Mouse (Mus musculus) midbrain, embryonic 13.5 days (tissue): ENCODE data around the gene Lsm5. TPM values are rescaled to one million over a fixed set of nuclear protein-coding genes. Genes with fewer than 3 reads are reported as not detected.

ENCODE experiments used
- ATAC-seq: fragments of 200-750 bp; cut with Nextera tagmentation; 2 replicates; pipeline ENCODE4 v1.8.0; 2017; ENCODE audit warnings: mild to moderate bottlenecking, moderate TSS enrichment, moderate library complexity
- H3K27ac ChIP-seq: fragments of 300-500 bp; sonication (generic); 2 replicates; pipeline ENCODE4 v1.5.1; 2015; ENCODE audit warnings: inconsistent platforms, mild to moderate bottlenecking, moderate library complexity
- H3K27me3 ChIP-seq: fragments of 300-500 bp; sonication (generic); 2 replicates; pipeline ENCODE4 v1.6.1; 2015; ENCODE audit warnings: mild to moderate bottlenecking, inconsistent platforms
- H3K36me3 ChIP-seq: fragments of 300-500 bp; sonication (generic); 2 replicates; pipeline ENCODE4 v1.6.1; 2015; ENCODE audit warnings: mild to moderate bottlenecking, inconsistent platforms
- H3K4me1 ChIP-seq: fragments of 300-500 bp; sonication (generic); replicated peaks from 2 replicates; pipeline ENCODE4 v1.6.1; 2015; ENCODE audit warnings: inconsistent platforms
- H3K4me2 ChIP-seq: fragments of 300-500 bp; sonication (generic); replicated peaks from 2 replicates; pipeline ENCODE4 v1.6.1; 2015; ENCODE audit warnings: moderate library complexity, mild to moderate bottlenecking, inconsistent platforms
- H3K4me3 ChIP-seq: fragments of 300-500 bp; sonication (generic); replicated peaks from 2 replicates; pipeline ENCODE4 v1.5.1; 2015; ENCODE audit warnings: mild to moderate bottlenecking, inconsistent platforms
- H3K9ac ChIP-seq: fragments of 300-500 bp; sonication (generic); replicated peaks from 2 replicates; pipeline ENCODE4 v1.6.1; 2015; ENCODE audit warnings: mild to moderate bottlenecking, inconsistent platforms
- H3K9me3 ChIP-seq: fragments of 300-500 bp; sonication (generic); 2 replicates; pipeline ENCODE4 v1.6.1; 2016; ENCODE audit warnings: mild to moderate bottlenecking, inconsistent platforms
- WGBS: fragments of 180-500 bp; shearing (Covaris S2); methylation state at CpG from one replicate; pipeline ENCODE4 v1.1.7; 2015; 5-methylcytosine and 5-hydroxymethylcytosine counted together
- polyA plus RNA-seq: library from polyadenylated mRNA; unstranded; fragments of >200 nt; fragmentation: Nextera tagmentation; extraction: Ambion mirVana; gene quantifications from 2 replicates; pipeline ENCODE4 v1.2.1, GENCODE M21; 2015

Gene Lsm5
- 108 and 121 TPM in 2 replicates for polyA plus RNA-seq

DNA sequence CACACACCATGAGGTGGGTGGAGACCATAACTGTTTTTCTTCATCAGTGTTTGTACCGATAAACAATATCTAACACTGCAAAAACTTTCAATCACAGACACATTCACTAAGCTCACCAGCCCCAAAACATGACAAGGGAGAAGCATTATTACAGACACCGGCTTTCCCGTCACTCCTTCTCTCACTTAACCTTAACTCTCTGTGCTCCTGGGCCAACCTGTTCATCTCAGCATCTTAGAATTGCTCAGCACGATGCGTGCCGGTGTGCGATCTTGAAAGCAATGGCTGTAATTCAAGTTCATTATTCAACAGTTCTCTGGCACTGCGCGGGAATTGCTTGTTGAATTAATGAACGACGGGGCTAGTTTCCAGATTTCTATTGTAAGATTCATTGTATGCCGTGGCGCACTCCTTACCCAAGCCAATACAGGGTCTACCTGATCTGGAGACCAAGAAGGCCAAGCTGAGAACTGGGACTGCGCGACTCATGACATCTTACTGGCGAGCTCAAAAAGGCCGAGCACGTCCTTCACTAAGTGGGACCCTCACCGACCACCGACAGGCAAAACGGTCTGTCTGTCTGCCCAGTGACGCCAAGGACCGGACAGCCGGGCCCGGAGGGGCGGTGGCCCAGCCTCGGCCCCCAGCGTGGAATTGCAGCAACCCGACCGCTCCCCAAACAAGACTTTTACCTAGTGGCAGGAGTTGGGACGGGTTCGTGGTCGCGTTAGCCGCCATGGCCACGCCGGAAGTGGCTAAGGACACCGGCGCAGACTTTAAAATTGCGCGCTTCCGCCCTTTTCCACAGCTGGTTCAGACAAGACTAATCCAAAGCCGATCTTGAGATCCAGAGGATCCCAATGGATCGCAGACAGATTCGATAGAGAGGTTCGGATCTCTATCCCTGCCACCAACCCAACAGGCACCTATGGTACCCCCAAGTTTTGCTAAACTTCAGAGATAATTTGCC, at the start of gene Lsm5:
Gene Lsm5 (minus strand): TSS at position 780 of the 970 bp plus-strand sequence.
- Histone ChIP-seq H3K9me3 (0 out of 2 replicates have a peak, but pooled peaks cover 3% of the 10 kb centered on the region), H3K36me3 (no peaks in the 10 kb centered on the region), H3K9ac (peak within 1 kb of the TSS; percentile 70), H3K4me2 (peak within 1 kb of the TSS; percentile 80), H3K27me3 (no peaks in the 10 kb centered on the region), H3K4me3 (peak within 1 kb of the TSS; percentile 64), H3K27ac (peak within 1 kb of the TSS; percentile 14; the same call in 1 of the 2 replicates), H3K4me1 (peaks cover 7% of the 10 kb centered on the region)
- peak; percentile 95 for ATAC-seq
- under 1% methylated on average over 46 of the region's 46 CpGs for WGBS

DNA sequence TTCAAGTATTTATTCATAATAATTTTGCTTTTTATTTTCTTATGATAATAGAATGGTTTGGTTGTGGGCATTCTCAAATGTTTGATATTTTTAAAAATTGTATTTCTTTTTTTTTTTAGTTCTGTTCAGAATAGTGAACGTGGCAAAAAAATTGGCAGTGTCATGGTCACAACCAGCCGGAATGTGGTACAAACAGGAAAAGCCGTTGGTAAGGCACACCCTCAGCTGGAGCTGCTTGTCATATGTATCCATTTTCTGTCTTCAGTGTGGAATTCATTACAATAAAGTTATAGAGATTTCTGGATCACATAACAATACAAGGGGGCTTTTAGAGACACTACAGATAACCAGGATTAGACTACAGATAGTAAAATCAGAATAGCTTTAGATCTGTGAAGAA, 49.2 kb upstream of the Lsm5 start:
- H3K36me3 ChIP-seq: peaks cover 58% of the 10 kb centered on the region
- no peak overlapping the region for H3K4me3 ChIP-seq
- 93% methylated on average over 3 of the region's 3 CpGs for WGBS
- no peak for ATAC-seq
- no peak overlapping the region for H3K4me2 ChIP-seq
- no peak overlapping the region for H3K27ac ChIP-seq
- H3K4me1 ChIP-seq: no peaks in the 10 kb centered on the region
- no peaks in the 10 kb centered on the region for H3K27me3 ChIP-seq
- no peaks in the 10 kb centered on the region for H3K9me3 ChIP-seq
- H3K9ac ChIP-seq: no peak overlapping the region

DNA sequence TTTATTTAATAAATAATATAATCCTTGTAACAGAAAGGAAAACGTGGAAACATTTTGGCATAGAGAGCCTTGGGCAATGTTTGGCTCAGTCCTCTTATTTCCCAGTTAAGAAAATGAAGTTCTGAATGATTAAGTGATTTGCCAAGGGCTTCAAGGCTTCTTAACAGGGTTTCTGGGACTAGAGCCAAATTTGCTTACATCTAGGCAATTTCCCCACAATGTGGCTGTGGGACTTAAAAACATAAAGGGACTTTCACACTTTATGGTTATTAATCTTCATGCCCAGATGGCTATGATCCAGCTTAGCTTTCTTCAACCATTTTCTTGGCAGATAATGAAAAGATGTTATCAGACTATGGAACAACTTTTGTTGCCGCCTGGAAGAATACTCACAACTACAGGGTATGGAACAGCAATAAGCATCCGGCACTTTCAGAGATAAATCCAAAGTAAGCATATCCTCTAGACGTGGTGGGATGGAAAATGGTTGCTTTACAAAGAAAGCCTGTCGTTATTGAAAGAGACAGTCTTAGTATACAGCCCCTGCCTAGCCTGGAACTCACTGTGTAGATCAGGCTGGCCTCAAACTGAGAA, 41.5 kb upstream of the Lsm5 start:
- no peaks in the 10 kb centered on the region for H3K4me1 ChIP-seq
- H3K36me3 ChIP-seq: peaks cover 34% of the 10 kb centered on the region
- H3K4me3 ChIP-seq: no peak overlapping the region
- H3K27ac ChIP-seq: no peak overlapping the region
- H3K9ac ChIP-seq: no peak overlapping the region
- no peak overlapping the region for H3K4me2 ChIP-seq
- no peaks in the 10 kb centered on the region for H3K27me3 ChIP-seq
- 0 out of 2 replicates have a peak, but pooled peaks have one; percentile 30 for ATAC-seq
- WGBS: 73% methylated on average over 5 of the region's 5 CpGs
- H3K9me3 ChIP-seq: no peaks in the 10 kb centered on the region

DNA sequence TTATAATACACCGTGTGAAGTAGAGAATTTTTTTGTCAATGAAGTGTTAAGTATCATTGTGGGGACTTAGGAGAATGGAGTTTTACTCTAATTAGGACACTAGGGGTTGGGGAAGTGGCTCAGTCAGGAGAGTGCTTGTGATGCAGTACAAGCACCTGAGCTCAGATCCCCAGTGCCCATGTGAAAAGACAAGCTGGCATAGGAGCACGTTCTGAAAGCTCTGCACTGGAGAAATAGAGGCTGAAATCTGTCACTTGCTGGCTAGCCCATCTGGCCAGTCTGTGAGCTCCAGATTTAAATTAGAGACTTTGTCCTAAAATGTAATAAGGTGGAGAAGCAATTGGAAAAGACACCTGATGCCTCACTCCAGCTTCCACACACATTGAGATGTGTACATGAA, 28.0 kb upstream of the Lsm5 start:
- WGBS: 74% methylated on average over 2 of the region's 2 CpGs
- H3K4me3 ChIP-seq: no peak overlapping the region

DNA sequence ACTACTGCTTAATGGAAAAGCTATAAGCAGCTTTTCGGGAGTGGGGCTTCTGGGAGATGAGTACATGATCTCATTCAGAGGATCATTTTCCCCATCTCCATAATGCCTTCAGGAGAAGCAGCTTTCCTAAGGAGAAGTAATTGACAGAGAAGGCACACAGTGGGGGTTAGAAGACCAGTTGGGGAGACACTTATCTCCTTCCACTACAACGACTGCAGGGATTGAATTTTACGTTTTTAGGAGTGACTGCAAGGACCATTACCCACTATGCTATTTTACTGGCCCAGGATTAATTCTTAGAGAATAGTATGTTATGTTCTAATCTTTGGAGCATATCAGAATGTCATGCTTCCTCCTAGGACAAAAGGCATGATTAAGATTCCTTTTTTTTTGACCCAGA, 16.4 kb upstream of the Lsm5 start:
- Histone ChIP-seq H3K4me1 (peaks cover 17% of the 10 kb centered on the region), H3K9ac (no peak overlapping the region), H3K27me3 (no peaks in the 10 kb centered on the region), H3K36me3 (peaks cover 16% of the 10 kb centered on the region), H3K27ac (0 out of 2 replicates have a peak overlapping the region, but pooled peaks have one; percentile 35), H3K4me3 (no peak overlapping the region), H3K9me3 (no peaks in the 10 kb centered on the region), H3K4me2 (no peak overlapping the region)
- 55% methylated on average over 3 of the region's 3 CpGs for whole genome bisulfite sequencing
- no peak for ATAC-seq

More for the DNA sequence above, 28.0 kb upstream of the Lsm5 start:
- H3K4me1 ChIP-seq: no peaks in the 10 kb centered on the region
- 0 out of 2 replicates have a peak, but pooled peaks have one; percentile 24 for ATAC-seq
- peaks cover 70% of the 10 kb centered on the region for H3K36me3 ChIP-seq
- no peaks in the 10 kb centered on the region for H3K9me3 ChIP-seq
- no peak overlapping the region for H3K9ac ChIP-seq
- no peaks in the 10 kb centered on the region for H3K27me3 ChIP-seq
- H3K27ac ChIP-seq: no peak overlapping the region
- H3K4me2 ChIP-seq: no peak overlapping the region

DNA sequence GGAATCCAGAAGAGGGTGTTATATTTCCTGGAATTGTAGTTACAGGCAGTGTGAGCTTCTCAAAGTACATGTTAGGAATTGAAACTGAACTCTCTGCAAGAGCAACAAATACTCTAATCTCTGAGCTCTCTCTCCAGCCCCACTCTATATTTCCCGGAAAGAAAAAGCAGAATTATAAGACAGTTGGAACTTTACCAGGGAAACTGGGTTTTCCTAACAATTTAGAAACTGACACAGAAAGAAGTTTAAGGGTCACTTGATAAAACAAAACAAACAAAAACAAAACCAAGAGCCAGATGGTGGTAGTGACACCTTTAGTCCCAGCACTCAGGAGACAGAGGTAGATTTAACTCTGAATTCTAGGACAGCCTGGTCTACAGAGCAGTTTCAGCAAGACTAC, 14.6 kb upstream of the Lsm5 start:
- peaks cover 19% of the 10 kb centered on the region for H3K4me1 ChIP-seq
- H3K27ac ChIP-seq: no peak overlapping the region
- no peak overlapping the region for H3K9ac ChIP-seq
- no peak overlapping the region for H3K4me3 ChIP-seq
- H3K4me2 ChIP-seq: no peak overlapping the region
- no peak for ATAC-seq
- no peaks in the 10 kb centered on the region for H3K27me3 ChIP-seq
- 97% methylated on average over 1 of the region's 1 CpGs for WGBS
- no peaks in the 10 kb centered on the region for H3K9me3 ChIP-seq
- H3K36me3 ChIP-seq: peaks cover 7% of the 10 kb centered on the region

DNA sequence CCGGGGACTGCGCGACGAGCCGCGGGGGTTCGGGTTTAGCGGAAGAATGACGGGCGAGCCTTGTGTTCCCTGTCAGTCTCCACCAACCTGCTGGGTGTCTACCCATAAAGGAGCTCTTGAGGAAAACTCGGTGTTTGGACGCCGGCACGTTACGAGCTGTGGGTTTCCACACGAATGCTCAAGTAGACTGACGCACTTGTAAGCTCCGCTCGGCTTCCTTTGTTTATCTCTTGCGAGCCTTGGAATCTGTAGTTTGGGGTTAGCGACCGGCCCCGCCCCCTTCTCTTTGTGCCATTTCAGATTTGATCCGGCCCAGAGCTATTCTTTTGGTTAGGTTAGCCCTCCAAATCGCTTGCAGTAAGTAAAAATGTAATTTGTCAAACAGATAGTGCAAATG, 10.8 kb upstream of the Lsm5 start:
- no peak for ATAC-seq
- no peaks in the 10 kb centered on the region for H3K27me3 ChIP-seq
- no peaks in the 10 kb centered on the region for H3K36me3 ChIP-seq
- H3K9me3 ChIP-seq: no peaks in the 10 kb centered on the region
- H3K4me3 ChIP-seq: peak overlapping the region; percentile 76
- peaks cover 19% of the 10 kb centered on the region for H3K4me1 ChIP-seq
- WGBS: 0% methylated on average over 25 of the region's 25 CpGs
- peak overlapping the region; percentile 96 for H3K27ac ChIP-seq
- H3K4me2 ChIP-seq: peak overlapping the region; percentile 69
- peak overlapping the region; percentile 88 for H3K9ac ChIP-seq

DNA sequence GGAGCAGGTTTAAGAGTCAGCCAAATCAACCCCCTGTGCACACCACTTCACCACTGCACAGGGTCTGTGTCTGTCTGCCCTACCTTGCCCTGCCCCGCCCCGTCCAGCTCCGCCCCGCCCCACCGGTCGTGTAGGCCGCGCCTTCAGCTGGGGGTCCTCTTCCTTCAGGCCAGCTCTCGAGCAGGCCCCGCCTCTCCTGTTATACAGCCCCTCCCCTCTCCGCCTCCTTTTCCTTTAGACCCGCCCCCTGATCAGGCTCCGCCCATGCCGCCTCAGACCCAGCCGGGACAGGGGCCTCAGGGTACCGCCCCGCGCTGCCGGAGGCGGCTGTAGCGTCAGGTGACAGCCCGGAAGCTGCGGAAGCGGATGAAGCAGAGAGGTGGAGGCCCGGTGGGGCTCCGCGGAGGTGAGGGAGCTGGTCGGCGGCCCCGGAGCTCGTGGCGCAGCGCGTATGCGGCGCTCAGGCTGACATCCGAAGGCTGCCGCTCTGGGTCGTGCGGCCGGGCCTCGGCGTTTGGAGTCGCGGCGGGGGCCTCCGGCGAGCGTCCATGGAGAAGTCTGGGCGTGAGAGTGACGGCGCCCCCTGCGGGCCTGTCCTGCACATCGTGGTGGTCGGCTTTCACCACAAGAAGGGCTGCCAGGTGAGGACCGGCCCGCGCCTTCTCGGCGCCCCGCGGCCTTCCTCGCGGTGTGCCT, 10.2 kb upstream of the Lsm5 start, which contains the start of gene Avl9:
Gene Avl9 (plus strand): TSS at position 326 of the 696 bp plus-strand sequence.
- Histone ChIP-seq H3K4me3 (peak within 1 kb of the TSS; percentile 76), H3K4me2 (peak within 1 kb of the TSS; percentile 69), H3K36me3 (no peaks in the 10 kb centered on the region), H3K9ac (peak within 1 kb of the TSS; percentile 88), H3K9me3 (no peaks in the 10 kb centered on the region), H3K4me1 (peaks cover 19% of the 10 kb centered on the region), H3K27ac (peak within 1 kb of the TSS; percentile 96), H3K27me3 (no peaks in the 10 kb centered on the region)
- under 1% methylated on average over 64 of the region's 64 CpGs for WGBS
- ATAC-seq: peak; percentile 99

DNA sequence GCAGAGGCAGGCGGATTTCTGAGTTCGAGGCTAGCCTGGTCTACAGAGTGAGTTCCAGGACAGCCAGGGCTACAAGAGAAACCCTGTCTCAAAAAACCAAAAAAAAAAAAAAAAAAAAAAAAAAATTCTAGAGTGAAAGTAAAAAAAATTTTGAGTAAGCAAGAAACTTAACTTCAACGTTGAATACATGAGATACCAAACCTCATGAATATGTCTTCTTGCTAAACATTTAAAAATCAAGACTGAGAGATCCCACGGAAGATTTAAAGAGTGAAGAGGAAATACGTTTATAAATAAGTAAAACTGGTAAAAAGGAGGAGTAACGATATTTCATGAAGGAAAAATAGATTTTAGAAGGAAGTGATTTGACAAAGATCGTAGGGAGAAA, 9.7 kb upstream of the Lsm5 start:
- Histone ChIP-seq H3K9me3 (no peaks in the 10 kb centered on the region), H3K36me3 (no peaks in the 10 kb centered on the region), H3K4me2 (peak overlapping the region; percentile 69), H3K27me3 (no peaks in the 10 kb centered on the region), H3K4me1 (peaks cover 19% of the 10 kb centered on the region), H3K9ac (peak overlapping the region; percentile 88; the same call in 1 of the 2 replicates), H3K27ac (peak overlapping the region; percentile 96; the same call in 1 of the 2 replicates), H3K4me3 (peak overlapping the region; percentile 76)
- ATAC-seq: no peak
- WGBS: 51% methylated on average over 7 of the region's 7 CpGs

DNA sequence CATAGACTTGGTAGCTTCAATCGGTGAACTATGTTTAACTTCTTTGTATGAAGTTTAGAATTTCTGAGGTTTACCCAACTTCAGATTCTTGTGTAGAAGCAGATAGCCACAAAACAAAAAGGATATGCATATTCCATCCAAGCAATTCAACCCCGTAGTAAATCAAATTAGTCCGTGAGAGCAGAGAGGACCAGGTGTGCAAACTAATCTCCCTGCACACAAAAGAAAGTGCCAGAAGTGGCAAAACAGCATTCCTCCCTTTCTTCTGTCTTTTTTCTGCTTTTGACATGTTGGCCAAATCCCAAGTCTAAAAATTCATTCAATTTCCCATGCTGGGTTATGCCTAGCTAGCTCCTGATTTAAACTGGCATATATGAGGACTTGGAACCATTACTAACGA, 12.1 kb downstream of the Lsm5 start:
- ATAC-seq: no peak
- Histone ChIP-seq H3K4me1 (no peaks in the 10 kb centered on the region), H3K27me3 (no peaks in the 10 kb centered on the region), H3K4me2 (no peak overlapping the region), H3K9me3 (no peaks in the 10 kb centered on the region), H3K9ac (no peak overlapping the region), H3K36me3 (no peaks in the 10 kb centered on the region), H3K27ac (no peak overlapping the region), H3K4me3 (no peak overlapping the region)
- WGBS: 59% methylated on average over 4 of the region's 4 CpGs

DNA sequence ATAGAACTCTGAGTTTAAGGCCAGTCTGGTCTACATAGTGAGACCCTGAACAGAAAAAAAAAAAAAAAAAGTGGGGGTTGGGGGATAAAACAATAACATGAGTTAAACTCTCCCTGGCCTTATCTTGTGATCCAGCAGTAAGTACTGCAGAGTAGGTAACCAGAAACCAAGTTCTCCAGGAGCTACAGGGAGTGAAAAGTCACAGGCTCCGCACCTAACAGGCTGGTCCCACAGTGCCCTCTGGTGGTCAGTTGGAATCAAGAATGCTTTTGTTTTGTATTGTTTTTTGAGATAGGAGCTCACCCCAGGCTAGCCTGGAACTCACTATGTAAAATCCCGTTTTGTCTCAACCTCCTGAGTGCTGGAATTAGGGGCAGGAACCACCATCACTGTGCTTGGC, 13.3 kb downstream of the Lsm5 start:
- 6% methylated on average over 2 of the region's 2 CpGs for WGBS
- peak; percentile 63; the same call in 1 of the 2 replicates for ATAC-seq
- H3K27me3 ChIP-seq: no peaks in the 10 kb centered on the region

More for the DNA sequence above, 13.3 kb downstream of the Lsm5 start:
- Histone ChIP-seq H3K4me3 (no peak overlapping the region), H3K9ac (no peak overlapping the region), H3K9me3 (no peaks in the 10 kb centered on the region), H3K36me3 (no peaks in the 10 kb centered on the region), H3K4me2 (no peak overlapping the region), H3K4me1 (no peaks in the 10 kb centered on the region), H3K27ac (no peak overlapping the region)
